Mouse (Mus musculus) forebrain, postnatal 0 days (tissue): Measurements from ENCODE around the gene Fgf15. TPM values are rescaled to one million over a fixed set of nuclear protein-coding genes. Genes with fewer than 3 reads are reported as not detected.

Source experiments
- ATAC-seq: fragments of 200-750 bp; cut with Nextera tagmentation; 2 replicates; pipeline ENCODE4 v1.8.0; 2017; ENCODE audit warnings: mild to moderate bottlenecking, moderate library complexity
- DNase-seq: peaks from one replicate; pipeline ENCODE4 v3.0.0-alpha.2; 2015
- H3K27ac ChIP-seq: fragments of 300-500 bp; sonication (generic); 2 replicates; pipeline ENCODE4 v1.5.1; 2014; ENCODE audit warnings: low read depth, mild to moderate bottlenecking, antibody characterized with exemption, low read length, moderate library complexity, mixed read lengths
- H3K27me3 ChIP-seq: fragments of 300-500 bp; sonication (generic); 2 replicates; pipeline ENCODE4 v1.6.1; 2014; ENCODE audit warnings: mild to moderate bottlenecking, low read length, mixed read lengths; ENCODE audit not compliant: insufficient read depth
- H3K36me3 ChIP-seq: fragments of 300-500 bp; sonication (generic); 2 replicates; pipeline ENCODE4 v1.6.1; 2014; ENCODE audit warnings: mild to moderate bottlenecking, moderate library complexity; ENCODE audit not compliant: insufficient read depth
- H3K4me1 ChIP-seq: fragments of 300-500 bp; sonication (generic); 2 replicates; pipeline ENCODE4 v1.6.1; 2014; ENCODE audit warnings: antibody characterized with exemption; ENCODE audit not compliant: insufficient read depth
- H3K4me2 ChIP-seq: fragments of 300-500 bp; sonication (generic); 2 replicates; pipeline ENCODE4 v1.6.1; 2014; ENCODE audit warnings: low read depth, mild to moderate bottlenecking, moderate library complexity
- H3K4me3 ChIP-seq: fragments of 300-500 bp; sonication (generic); 2 replicates; pipeline ENCODE4 v1.5.1; 2014; ENCODE audit warnings: low read depth, low read length, mixed read lengths
- H3K9ac ChIP-seq: fragments of 300-500 bp; sonication (generic); 2 replicates; pipeline ENCODE4 v1.6.1; 2014; ENCODE audit warnings: mild to moderate bottlenecking
- H3K9me3 ChIP-seq: fragments of 300-500 bp; sonication (generic); 2 replicates; pipeline ENCODE4 v1.6.1; 2016; ENCODE audit warnings: low read length
- CTCF ChIP-seq: sonication (generic); IDR thresholded peaks from 2 replicates; pipeline ENCODE4 v1.5.1; 2016; ENCODE audit warnings: antibody characterized with exemption, control low read depth, low read depth
- WGBS: fragments of 180-500 bp; shearing (Covaris S2); extraction: QIAGEN DNeasy Blood & Tissue Kit; methylation state at CpG from one replicate; pipeline ENCODE4 v1.1.7; 2014; 5-methylcytosine and 5-hydroxymethylcytosine counted together
- polyA plus RNA-seq: library from polyadenylated mRNA; unstranded; fragments of >200 nt; fragmentation: Nextera tagmentation; extraction: Ambion mirVana; gene quantifications from 2 replicates; pipeline ENCODE4 v1.2.1, GENCODE M21; 2015
- total RNA-seq: library from RNA; depleted of rRNA; stranded (reverse); fragments of >200 nt; gene quantifications from 2 replicates; pipeline ENCODE4 v1.2.3, GENCODE M21; 2014; rRNA removed

Fgf15 gene
- total and polyA plus RNA-seq, 2 experiments from 2014 or later, result 4.0 to 6.1 TPM

DNA sequence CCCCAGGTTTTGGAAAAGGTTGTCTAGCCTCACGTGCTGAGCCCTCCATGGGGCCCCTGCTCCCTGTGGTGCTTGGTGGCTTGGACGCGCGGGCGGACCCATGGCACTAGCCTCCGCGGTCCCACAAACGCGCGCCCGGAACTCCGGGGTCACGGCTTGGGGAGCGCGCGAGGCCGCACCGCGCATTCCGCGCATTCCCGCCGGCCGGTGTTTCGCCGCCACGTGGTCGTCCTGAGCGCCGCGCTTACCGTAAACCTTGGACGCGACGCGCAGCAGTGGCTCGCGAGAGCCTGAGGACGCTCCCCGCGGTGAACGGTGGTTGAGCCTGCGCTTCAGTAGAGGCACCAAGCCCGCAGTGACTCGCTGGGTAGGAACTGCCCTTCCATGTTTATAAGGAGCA is 46.9 kb downstream of the Fgf15 start:
- WGBS, result 4% methylated on average over 41 of the region's 45 CpGs
- H3K27me3 ChIP-seq, result peaks cover 47% of the 10 kb centered on the region

More for the DNA sequence above, 46.9 kb downstream of the Fgf15 start:
- Histone ChIP-seq H3K9ac (peak overlapping the region; percentile 33), H3K4me2 (peak overlapping the region; percentile 87), H3K27ac (no peak overlapping the region), H3K4me1 (peaks cover 33% of the 10 kb centered on the region), H3K4me3 (peak overlapping the region; percentile 43), H3K36me3 (no peaks in the 10 kb centered on the region), H3K9me3 (no peaks in the 10 kb centered on the region)
- ATAC-seq, result peak; percentile 44
- peak; percentile 82 for DNase-seq
- TF ChIP-seq CTCF, result peak; percentile 54

Other genes starting within 250 kb of the Fgf15 start
- gene Ano1, start 144.6 kb upstream of the Fgf15 start, total RNA-seq, result 6.6 and 8.2 TPM in 2 replicates
- gene Ano1, start 144.6 kb upstream of the Fgf15 start, polyA plus RNA-seq, result 3.1 and 4.6 TPM in 2 replicates
- 1.8 and 6.1 TPM in 2 replicates for gene Fgf3, start 58.4 kb upstream of the Fgf15 start, total RNA-seq
- gene Fgf3, start 58.4 kb upstream of the Fgf15 start, polyA plus RNA-seq, result 1.5 and 1.9 TPM in 2 replicates
- not detected in 2 replicates for gene Fgf4, start 49.2 kb upstream of the Fgf15 start, total RNA-seq
- gene Fgf4, start 49.2 kb upstream of the Fgf15 start, polyA plus RNA-seq, result not detected in 2 replicates
- gene LTO1, start 18.6 kb downstream of the Fgf15 start, total RNA-seq, result 21.7 and 22.4 TPM in 2 replicates
- 16.4 and 17.6 TPM in 2 replicates for gene LTO1, start 18.6 kb downstream of the Fgf15 start, polyA plus RNA-seq
- 21.6 and 33.5 TPM in 2 replicates for gene Ccnd1, start 43.4 kb downstream of the Fgf15 start, total RNA-seq
- 23.9 and 29.0 TPM in 2 replicates for gene Ccnd1, start 43.4 kb downstream of the Fgf15 start, polyA plus RNA-seq